Mouse (Mus musculus): ENCODE results near the gene Map4k3.

DNA sequence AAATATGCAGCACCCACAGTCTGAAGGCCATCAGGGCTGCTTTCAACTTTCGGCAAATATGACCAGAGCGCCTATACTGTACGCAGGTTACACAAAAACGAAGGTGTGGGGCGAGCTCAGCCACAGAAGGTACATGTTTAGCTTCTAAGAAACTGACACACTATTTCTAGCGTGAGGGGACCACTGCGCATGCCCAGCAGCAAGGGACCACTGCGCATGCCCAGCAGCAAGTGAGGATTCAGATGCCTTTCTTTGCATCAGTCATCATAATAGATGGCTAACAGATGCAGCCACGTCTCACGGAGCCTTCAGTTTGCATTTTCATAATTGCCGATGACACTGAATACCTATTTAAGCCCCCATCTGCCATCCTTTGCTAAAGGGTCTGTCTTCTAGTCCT lies 39.6 kb downstream of the Map4k3 start:
- TF ChIP-seq CTCF (IDR thresholded peaks at IDR 0.05; ENCODE audit: extremely low read depth, insufficient read depth, low read length) (no peak), POLR2A (IDR thresholded peaks at IDR 0.05; ENCODE audit: extremely low read depth, insufficient read depth, low read length) (no peak)

Data from cortical plate, adult 2 months (tissue).